In genomic region chr17:50530089-50530488, GRCm38 (mm10) we compare ENCODE assay signal across 21 mouse cellular contexts. TPM values are rescaled to one million over a fixed set of nuclear protein-coding genes. Genes with fewer than 3 reads are reported as not detected.
DNase-seq lines count a peak whose midpoint lies in the region; ATAC-seq and TF ChIP-seq lines count a peak whose summit lies in the region.
"Had no signal": no experiment of that assay in that cellular context is flagged by ENCODE, and none has a peak within 500 bp of the region (broad histone marks: within the 10 kb centered on the region; RNA-seq: fewer than 3 reads in every experiment).

No protein-coding gene starts in this region.

- TF ChIP-seq CTCF in layer of hippocampus, adult 2 months (conservative IDR thresholded peaks at IDR 0.05), result no peak

- no peak for DNase-seq in layer of hippocampus, adult 2 months (ENCODE audit: low spot score in 2 of 2)
- no peak for DNase-seq in layer of hippocampus, adult 8-10 months (ENCODE audit: low spot score in 2 of 2)
- peak; percentile 27 for DNase-seq in ZHBTc4 (ENCODE audit: low read depth, low spot score)
- DNase-seq in thymus, postnatal 25 days, result no peak
- no peak for DNase-seq in cerebellum, postnatal 25 days
- DNase-seq: adrenal gland, adult 8-10 months; cerebellum, adult 11 months; cerebellum, postnatal 14 days; gastrocnemius, postnatal 25 days; kidney, adult 9 months; kidney, postnatal 25 days; layer of hippocampus, postnatal 36 days; lung, adult 18-20 months; lung, postnatal 14 days; right cerebral cortex, postnatal 14 days; thymus, adult 2 months had no signal

- H3K4me3 ChIP-seq in layer of hippocampus, adult 2 months, result no peak overlapping the region
- H3K4me3 ChIP-seq: midbrain, embryonic 12.5 days; neural tube, embryonic 13.5 days had no signal

- ATAC-seq in common myeloid progenitor, adult 5-6 weeks (replicated peaks; ENCODE audit: low read depth, poor library complexity, severe bottlenecking), result peak; percentile 59
- ATAC-seq in megakaryocyte-erythroid progenitor cell, adult 5-6 weeks (replicated peaks; ENCODE audit: low FRiP score, low TSS enrichment, poor library complexity, severe bottlenecking), result peak; percentile 32; the same call in 1 of the 2 replicates
- ATAC-seq: inflammation-experienced regulatory T-cells, adult 6 months had no signal

- 0 out of 2 replicates have a peak overlapping the region, but pooled peaks have one; percentile 28 for H3K27ac ChIP-seq in layer of hippocampus, adult 2 months
- H3K27ac ChIP-seq: midbrain, embryonic 12.5 days; neural tube, embryonic 13.5 days had no signal

RNA-seq across cellular contexts. Expression of gene Plcl2, which starts 20.9 kb away (rescaled TPM):
- 10 to 100 TPM; 55.1 to 58.0 TPM for total RNA-seq in layer of hippocampus, adult 2 months (2021)
- total RNA-seq in layer of hippocampus, adult 8-10 months (2022), result 10 to 100 TPM; 60.1 to 64.1 (median 63.2) TPM
- 35.1 and 42.6 TPM in 2 replicates for total RNA-seq in common myeloid progenitor, adult 5-6 weeks (2017)
- total RNA-seq in megakaryocyte-erythroid progenitor cell, adult 5-6 weeks (2014; fragmentation: Nextera tagmentation), result 42.4 and 61.8 TPM in 2 replicates
- 44.0 and 47.5 TPM in 2 replicates for total RNA-seq in megakaryocyte-erythroid progenitor cell, adult 5-6 weeks (2017)
